Mouse (Mus musculus) MEL (cell line): Measurements from ENCODE around the gene Cers6. TPM values are rescaled to one million over a fixed set of nuclear protein-coding genes. Genes with fewer than 3 reads are reported as not detected.

Experiments used
- DNase-seq: peaks from one replicate; pipeline ENCODE4 v3.0.0; 2011; ENCODE audit warnings: low read depth, low spot score
- H3K27ac ChIP-seq: 2 replicates; pipeline ENCODE4 v1.5.1; 2012; ENCODE audit warnings: low read depth, mild to moderate bottlenecking, control low read depth, low read length, moderate library complexity; ENCODE audit not compliant: control insufficient read depth
- H3K27me3 ChIP-seq, 2 experiments: fragments of 150-350 bp in 1 of 2; sonication (generic) in 1 of 2; 2 replicates each; pipeline ENCODE4 v1.6.1; 2012; ENCODE audit warnings: low read length in 2 of 2, mild to moderate bottlenecking in 2 of 2, improper control_type of control experiment in 1 of 2, moderate library complexity in 1 of 2; ENCODE audit not compliant: insufficient read depth in 2 of 2, control insufficient read depth in 1 of 2
- H3K36me3 ChIP-seq, 2 experiments: 2 replicates each; pipeline ENCODE4 v1.6.1; 2012 to 2014; ENCODE audit warnings: low read length in 2 of 2, improper control_type of control experiment in 1 of 2, inconsistent platforms in 1 of 2, mild to moderate bottlenecking in 1 of 2; ENCODE audit not compliant: insufficient read depth in 2 of 2, control insufficient read depth in 1 of 2
- H3K4me1 ChIP-seq, 2 experiments: fragments of 150-350 bp in 1 of 2; sonication (generic) in 1 of 2; 2 replicates each; pipeline ENCODE4 v1.6.1; 2012; ENCODE audit warnings: low read length in 2 of 2, improper control_type of control experiment in 1 of 2, mild to moderate bottlenecking in 1 of 2; ENCODE audit not compliant: insufficient read depth in 2 of 2, control insufficient read depth in 1 of 2
- H3K4me3 ChIP-seq, 2 experiments: fragments of 150-350 bp in 1 of 2; sonication (generic) in 1 of 2; 2 replicates each; pipeline ENCODE4 v1.5.1; 2012; ENCODE audit warnings: low read depth in 2 of 2, low read length in 2 of 2, mild to moderate bottlenecking in 2 of 2, moderate library complexity in 2 of 2, control low read depth in 1 of 2, improper control_type of control experiment in 1 of 2; ENCODE audit not compliant: control insufficient read depth in 1 of 2, insufficient read depth in 1 of 2
- H3K79me2 ChIP-seq: 2 replicates; pipeline ENCODE4 v1.6.1; 2012; ENCODE audit warnings: mild to moderate bottlenecking, low read length, moderate library complexity; ENCODE audit not compliant: control insufficient read depth, poor library complexity, insufficient read depth
- H3K9ac ChIP-seq: 2 replicates; pipeline ENCODE4 v1.6.1; 2012; ENCODE audit warnings: low read depth, mild to moderate bottlenecking, control low read depth, low read length, moderate library complexity; ENCODE audit not compliant: control insufficient read depth, poor library complexity, severe bottlenecking
- H3K9me3 ChIP-seq: fragments of 150-350 bp; sonication (generic); replicated peaks from 2 replicates; pipeline ENCODE4 v1.6.1; 2012; ENCODE audit warnings: mild to moderate bottlenecking, low read length, improper control_type of control experiment, moderate library complexity; ENCODE audit not compliant: insufficient read depth
- BHLHE40 ChIP-seq: IDR thresholded peaks from 2 replicates; pipeline ENCODE4 v1.6.1; 2012; ENCODE audit warnings: low read depth, mild to moderate bottlenecking, inconsistent platforms, low read length, improper control_type of control experiment, borderline replicate concordance
- CHD2 ChIP-seq: IDR thresholded peaks from 2 replicates; pipeline ENCODE4 v1.6.1; 2011; ENCODE audit warnings: low read length, improper control_type of control experiment
- ELF1 ChIP-seq: IDR thresholded peaks from 2 replicates; pipeline ENCODE4 v1.6.1; 2014; ENCODE audit warnings: low read depth, mild to moderate bottlenecking, inconsistent platforms, low read length, improper control_type of control experiment, moderate library complexity
- GABPA ChIP-seq: IDR thresholded peaks from 2 replicates; pipeline ENCODE4 v1.6.1; 2012; ENCODE audit warnings: low read depth, mild to moderate bottlenecking, inconsistent platforms, low read length, improper control_type of control experiment, moderate library complexity
- HCFC1 ChIP-seq: IDR thresholded peaks from 2 replicates; pipeline ENCODE4 v1.6.1; 2012; ENCODE audit warnings: low read depth, mild to moderate bottlenecking, inconsistent platforms, low read length, improper control_type of control experiment, moderate library complexity
- MXI1 ChIP-seq: IDR thresholded peaks from 2 replicates; pipeline ENCODE4 v1.6.1; 2011; ENCODE audit warnings: mild to moderate bottlenecking, low read depth, low read length, improper control_type of control experiment
- MYB ChIP-seq: IDR thresholded peaks from 2 replicates; pipeline ENCODE4 v1.6.1; 2011; ENCODE audit warnings: mild to moderate bottlenecking, low read depth, low read length, improper control_type of control experiment
- NRF1 ChIP-seq: IDR thresholded peaks from 2 replicates; pipeline ENCODE4 v1.6.1; 2014; ENCODE audit warnings: low read depth, mild to moderate bottlenecking, inconsistent platforms, low read length, improper control_type of control experiment, moderate library complexity; ENCODE audit not compliant: poor library complexity, insufficient read depth, severe bottlenecking
- POLR2AphosphoS2 ChIP-seq: IDR thresholded peaks from 2 replicates; pipeline ENCODE4 v1.6.1; 2011; ENCODE audit warnings: low read length, improper control_type of control experiment
- RCOR1 ChIP-seq: IDR thresholded peaks from 2 replicates; pipeline ENCODE4 v1.6.1; 2012; ENCODE audit warnings: low read depth, mild to moderate bottlenecking, inconsistent platforms, low read length, improper control_type of control experiment
- SIN3A ChIP-seq: IDR thresholded peaks from 2 replicates; pipeline ENCODE4 v1.6.1; 2012; ENCODE audit warnings: low read length, improper control_type of control experiment, inconsistent platforms
- SMC3 ChIP-seq: IDR thresholded peaks from 2 replicates; pipeline ENCODE4 v1.6.1; 2011; ENCODE audit warnings: low read depth, low read length, improper control_type of control experiment
- TAL1 ChIP-seq: IDR thresholded peaks from 2 replicates; pipeline ENCODE4 v1.6.1; 2012; ENCODE audit warnings: mild to moderate bottlenecking, inconsistent platforms, low read length, moderate library complexity, mixed read lengths
- TCF12 ChIP-seq: IDR thresholded peaks from 2 replicates; pipeline ENCODE4 v1.6.1; 2014; ENCODE audit warnings: low read depth, mild to moderate bottlenecking, inconsistent platforms, low read length, improper control_type of control experiment, moderate library complexity
- USF1 ChIP-seq: IDR thresholded peaks from 2 replicates; pipeline ENCODE4 v1.6.1; 2014; ENCODE audit warnings: low read depth, mild to moderate bottlenecking, inconsistent platforms, low read length, improper control_type of control experiment, moderate library complexity
- USF2 ChIP-seq, 2 experiments: IDR thresholded peaks; 2 replicates each; pipeline ENCODE4 v1.6.1; 2011 to 2012; ENCODE audit warnings: improper control_type of control experiment in 2 of 2, low read length in 2 of 2, borderline replicate concordance in 1 of 2, inconsistent platforms in 1 of 2, low read depth in 1 of 2, mild to moderate bottlenecking in 1 of 2; ENCODE audit not compliant: insufficient read depth in 1 of 2
- ZC3H11A ChIP-seq: IDR thresholded peaks from 2 replicates; pipeline ENCODE4 v1.6.1; 2012; ENCODE audit warnings: low read depth, mild to moderate bottlenecking, inconsistent platforms, low read length, improper control_type of control experiment
- ZKSCAN1 ChIP-seq: IDR thresholded peaks from 2 replicates; pipeline ENCODE4 v1.6.1; 2012; ENCODE audit warnings: low read depth, mild to moderate bottlenecking, inconsistent platforms, low read length, improper control_type of control experiment, moderate library complexity
- ZNF384 ChIP-seq: IDR thresholded peaks from 2 replicates; pipeline ENCODE4 v1.6.1; 2012; ENCODE audit warnings: low read depth, mild to moderate bottlenecking, inconsistent platforms, low read length, improper control_type of control experiment
- polyA plus RNA-seq, 2 experiments: library from polyadenylated mRNA; stranded (reverse) in 1 of 2; unstranded in 1 of 2; fragments of >175 nt in 1 of 2; fragments of >200 nt in 1 of 2; gene quantifications; 2 replicates each; pipeline versions ENCODE4 v1.2.1 to v1.2.4; 2012; ENCODE audit warnings: low replicate concordance in 2 of 2, low read depth in 1 of 2; ENCODE audit not compliant: insufficient read length in 2 of 2, insufficient read depth in 1 of 2, missing spikeins in 1 of 2
- total RNA-seq: library from RNA; depleted of rRNA; stranded (reverse); fragments of 300-350 nt; gene quantifications from 2 replicates; pipeline ENCODE4 v1.2.3, GENCODE M21; 2012

The Cers6 gene
- total and polyA plus RNA-seq, 3 experiments = not detected

DNA sequence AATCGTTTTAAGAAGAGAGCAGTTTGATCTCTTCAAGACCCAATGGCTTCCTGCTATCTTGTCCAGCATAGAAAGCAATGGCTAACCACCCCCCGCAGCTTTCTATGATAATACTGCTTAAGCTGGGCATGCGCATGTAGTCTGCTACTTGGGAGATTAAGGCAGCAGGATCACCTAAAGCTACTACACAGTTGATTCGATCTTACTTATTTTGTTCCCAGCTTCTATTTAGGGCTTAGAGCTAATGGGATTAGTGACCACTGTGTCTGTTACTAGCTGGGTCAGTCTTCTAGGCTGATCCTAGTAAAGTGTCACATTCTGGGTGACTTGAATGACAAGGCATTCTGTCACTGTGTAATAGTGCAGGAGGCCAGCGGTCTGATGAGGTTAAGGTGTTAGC is 289.6 kb downstream of the Cers6 start:
- Histone ChIP-seq H3K27ac (no peak overlapping the region), H3K79me2 (no peaks in the 10 kb centered on the region)

DNA sequence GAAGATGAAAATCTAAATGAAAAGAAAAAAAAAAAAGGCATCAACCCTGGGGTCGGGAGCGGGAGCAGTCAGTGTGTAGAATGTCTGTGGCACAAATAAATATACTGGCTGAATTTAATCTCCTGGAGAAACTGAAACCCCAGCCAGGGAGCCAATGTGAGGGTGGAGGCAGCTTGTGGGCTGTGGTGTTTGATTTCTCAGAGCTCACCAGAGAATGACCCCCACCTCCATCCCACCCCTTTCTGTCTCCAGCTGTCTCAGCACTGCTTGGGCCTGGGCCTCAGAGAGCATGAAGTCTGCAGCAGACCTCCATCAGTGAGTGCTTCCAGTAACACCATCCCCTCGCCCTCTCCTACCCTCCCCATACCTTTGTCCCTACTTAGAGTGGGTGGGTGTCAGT is 294.6 kb downstream of the Cers6 start:
- no peak overlapping the region for H3K9ac ChIP-seq
- H3K79me2 ChIP-seq = no peaks in the 10 kb centered on the region
- H3K27me3 ChIP-seq = no peaks in the 10 kb centered on the region
- no peak overlapping the region for H3K27ac ChIP-seq
- no peaks in the 10 kb centered on the region for H3K9me3 ChIP-seq
- TF ChIP-seq SIN3A (no peak), RCOR1 (no peak)
- DNase-seq = no peak
- no peaks in the 10 kb centered on the region for H3K4me1 ChIP-seq
- H3K36me3 ChIP-seq = no peaks in the 10 kb centered on the region
- H3K4me3 ChIP-seq = no peak overlapping the region

More for the DNA sequence above, 289.6 kb downstream of the Cers6 start:
- Histone ChIP-seq H3K9me3 (no peaks in the 10 kb centered on the region), H3K36me3 (no peaks in the 10 kb centered on the region), H3K4me1 (no peaks in the 10 kb centered on the region), H3K9ac (no peak overlapping the region), H3K4me3 (no peak overlapping the region), H3K27me3 (no peaks in the 10 kb centered on the region)
- no peak for DNase-seq
- TF ChIP-seq NRF1 (no peak), USF2 (IDR thresholded peaks at IDR 0.05; ENCODE audit: borderline replicate concordance in 1 of 2, insufficient read depth in 1 of 2, low read depth in 1 of 2, low read length in 2 of 2) (no peak), POLR2AphosphoS2 (no peak), ELF1 (no peak), CHD2 (no peak), MYB (no peak), TCF12 (no peak), ZKSCAN1 (no peak), ZC3H11A (no peak), TAL1 (no peak), SMC3 (no peak), SIN3A (no peak), USF1 (no peak), MXI1 (no peak)
- TF ChIP-seq, all 39 proteins: peak for 0

DNA sequence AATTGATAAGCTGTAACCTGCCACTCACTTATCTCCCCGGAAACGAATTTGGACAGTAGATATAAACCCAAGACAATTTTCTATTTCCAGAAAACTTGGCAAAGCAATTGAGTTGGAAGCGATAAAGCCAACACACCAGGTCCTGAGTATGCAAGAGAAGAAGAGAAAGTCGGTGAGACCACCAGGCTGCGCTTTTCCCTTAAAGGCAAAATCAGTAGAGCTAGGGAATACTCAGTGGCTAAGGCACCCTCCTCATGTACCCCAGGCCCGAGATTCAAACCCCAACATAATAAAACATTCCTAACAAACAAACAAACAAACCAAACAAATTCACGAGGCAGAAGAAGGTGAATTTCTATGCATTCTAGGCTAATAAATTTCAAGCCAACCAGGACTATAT is 295.0 kb downstream of the Cers6 start:
- Histone ChIP-seq H3K4me3 (no peak overlapping the region), H3K27me3 (no peaks in the 10 kb centered on the region), H3K27ac (no peak overlapping the region), H3K9me3 (no peaks in the 10 kb centered on the region), H3K79me2 (no peaks in the 10 kb centered on the region), H3K36me3 (no peaks in the 10 kb centered on the region), H3K9ac (no peak overlapping the region), H3K4me1 (no peaks in the 10 kb centered on the region)
- no peak for DNase-seq
- TF ChIP-seq GABPA (no peak), POLR2AphosphoS2 (no peak), ZNF384 (no peak), HCFC1 (no peak), BHLHE40 (no peak)
